ENCODE assay signal across 18 mouse cellular contexts in the genomic region with DNA sequence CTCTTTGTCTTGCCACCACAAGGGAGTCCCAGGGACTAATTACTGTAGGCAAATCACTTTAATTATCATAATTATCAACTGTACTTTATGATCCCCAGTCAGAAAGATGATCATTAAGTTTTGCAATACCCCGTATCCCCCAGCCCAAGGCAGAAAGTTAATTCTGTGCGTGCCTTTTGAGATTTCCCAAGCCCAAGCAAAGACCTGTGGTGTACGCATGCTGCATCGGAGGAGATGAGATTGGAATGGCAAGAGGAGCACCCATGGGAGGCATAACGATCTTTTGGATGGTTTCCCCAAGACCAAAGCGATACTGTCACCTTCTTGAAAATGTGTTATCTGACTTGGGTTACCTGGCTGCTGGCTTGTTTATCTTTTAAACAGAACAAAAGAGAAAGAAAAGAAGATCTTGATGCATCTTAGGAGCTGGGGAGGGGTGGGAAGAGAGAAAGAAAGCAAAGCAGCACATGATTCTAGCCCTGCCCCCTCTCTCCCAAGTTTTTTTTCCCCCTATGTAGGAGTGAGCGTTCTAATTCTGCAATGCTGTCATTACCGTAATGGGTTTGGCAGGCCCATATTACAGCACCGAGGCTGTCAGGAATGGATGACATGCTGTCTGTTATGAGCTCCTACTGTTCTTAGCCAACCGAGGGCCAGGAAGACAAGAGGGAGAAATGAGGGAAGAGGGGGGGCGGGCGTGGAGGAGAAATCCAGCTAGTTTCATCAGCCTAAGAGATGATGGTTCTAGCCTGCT.
A peak's percentile ranks its signal among the peaks of the same experiment; 100 is the strongest.
DNase-seq lines count a peak whose midpoint lies in the region; ATAC-seq and TF ChIP-seq lines count a peak whose summit lies in the region.
"Had no signal": no experiment of that assay in that cellular context is flagged by ENCODE, and none has a peak within 500 bp of the region (broad histone marks: within the 10 kb centered on the region; RNA-seq: fewer than 3 reads in every experiment).

No protein-coding gene starts in this region.

- no peak overlapping the region for H3K9ac ChIP-seq in forebrain, postnatal 0 days
- H3K9ac ChIP-seq: embryonic facial prominence, embryonic 13.5 days; heart, embryonic 13.5 days had no signal

- no peaks in the 10 kb centered on the region for H3K27me3 ChIP-seq in forebrain, postnatal 0 days (ENCODE audit: insufficient read depth, low read length)
- H3K27me3 ChIP-seq: embryonic facial prominence, embryonic 13.5 days; heart, embryonic 13.5 days had no signal

- ATAC-seq in frontal cortex, adult (ENCODE audit: low TSS enrichment), result peak; percentile 47
- peak; percentile 95 for ATAC-seq in forebrain, postnatal 0 days
- ATAC-seq in monocyte, adult 5-6 weeks (replicated peaks; ENCODE audit: insufficient number of reproducible peaks, low FRiP score, low TSS enrichment, poor library complexity, severe bottlenecking), result no peak
- ATAC-seq: midbrain, embryonic 16.5 days had no signal

- no peak for DNase-seq in frontal cortex, postnatal 36 days (ENCODE audit: low spot score in 2 of 2)
- DNase-seq in layer of hippocampus, adult 9-11 months, result peak; percentile 33
- no peak for DNase-seq in layer of hippocampus, postnatal 14 days (ENCODE audit: low spot score in 2 of 2)
- peak; percentile 70 for DNase-seq in brain, adult 2 months (ENCODE audit: low read depth, low spot score)
- peak; percentile 65 for DNase-seq in forebrain, postnatal 0 days
- DNase-seq in natural killer cell, adult 2 months (ENCODE audit: low spot score in 2 of 2), result no peak
- DNase-seq: cerebellum, adult 9-10 months; gastrocnemius, adult 2 months; heart, postnatal 36 days; left cerebral cortex, postnatal 4 days; retina, postnatal 1 day; spleen, adult 18-20 months; thymus, adult 18-20 months had no signal

- H3K4me3 ChIP-seq in forebrain, postnatal 0 days (ENCODE audit: low read depth, low read length), result no peak overlapping the region
- H3K4me3 ChIP-seq: embryonic facial prominence, embryonic 13.5 days; gastrocnemius, adult 2 months; heart, embryonic 13.5 days had no signal

- H3K9me3 ChIP-seq in forebrain, postnatal 0 days (ENCODE audit: low read length), result no peaks in the 10 kb centered on the region
- H3K9me3 ChIP-seq: embryonic facial prominence, embryonic 13.5 days; heart, embryonic 13.5 days had no signal

- H3K27ac ChIP-seq in forebrain, postnatal 0 days (ENCODE audit: low read depth, low read length), result peak overlapping the region; percentile 62
- H3K27ac ChIP-seq: embryonic facial prominence, embryonic 13.5 days; gastrocnemius, adult 2 months; heart, embryonic 13.5 days had no signal

- no peak overlapping the region for H3K4me2 ChIP-seq in forebrain, postnatal 0 days (ENCODE audit: low read depth)
- H3K4me2 ChIP-seq: embryonic facial prominence, embryonic 13.5 days; heart, embryonic 13.5 days had no signal

- H3K36me3 ChIP-seq in forebrain, postnatal 0 days (ENCODE audit: insufficient read depth), result no peaks in the 10 kb centered on the region
- H3K36me3 ChIP-seq: embryonic facial prominence, embryonic 13.5 days; heart, embryonic 13.5 days had no signal

- no peak for TF ChIP-seq CTCF in forebrain, postnatal 0 days (IDR thresholded peaks at IDR 0.05; ENCODE audit: low read depth)

- 56% methylated on average over 12 of the region's 12 CpGs for WGBS in forebrain, postnatal 0 days

- H3K4me1 ChIP-seq in forebrain, postnatal 0 days (ENCODE audit: insufficient read depth), result peaks cover 17% of the 10 kb centered on the region
- H3K4me1 ChIP-seq: heart, embryonic 13.5 days had no signal

Comparison
In these comparisons a context has a peak if more than half of its experiments do, and no peak if none do; other contexts are left out.
1. DNase-seq: peak in layer of hippocampus, adult 9-11 months (single experiment), brain, adult 2 months (single experiment) and forebrain, postnatal 0 days (single experiment); none in frontal cortex, postnatal 36 days (0 of 2), layer of hippocampus, postnatal 14 days (0 of 2) and natural killer cell, adult 2 months (0 of 2).